In genomic region chr7:99534901-99535735, GRCm38 (mm10) we compare ENCODE assay signal across 8 mouse cellular contexts. TPM values are rescaled to one million over a fixed set of nuclear protein-coding genes. Genes with fewer than 3 reads are reported as not detected.
DNase-seq lines count a peak whose midpoint lies in the region; ATAC-seq and TF ChIP-seq lines count a peak whose summit lies in the region.

Gene Arrb1, plus strand, starts transcription at chr7:99535466.

- no peaks in the 10 kb centered on the region for H3K36me3 ChIP-seq in hindbrain, embryonic 16.5 days (ENCODE audit: control insufficient read depth, insufficient read depth, low read length)
- peaks cover 39% of the 10 kb centered on the region for H3K36me3 ChIP-seq in megakaryocyte, embryonic 14.5 days (replicated peaks; ENCODE audit: low read length)

- under 1% methylated on average over 65 of the region's 68 CpGs for WGBS in hindbrain, embryonic 16.5 days

- ATAC-seq in hindbrain, embryonic 16.5 days = peak; percentile 81

- DNase-seq in adipocyte (ENCODE audit: low spot score) = peak; percentile 57
- DNase-seq in cerebellum, postnatal 4 days (ENCODE audit: low spot score in 2 of 2) = peak; percentile 66 to 86
- DNase-seq in gastrocnemius, adult 2 months = peak; percentile 90
- peak; percentile 70 to 84 for DNase-seq in left cerebral cortex, adult 8-10 months (ENCODE audit: low spot score in 2 of 2)
- DNase-seq in right cerebral cortex, adult 2 months (ENCODE audit: low spot score in 2 of 2) = peak; percentile 78 to 85
- peak; percentile 72 for DNase-seq in urinary bladder, postnatal 25 days (ENCODE audit: low spot score)

- TF ChIP-seq CTCF in gastrocnemius, adult 2 months (IDR thresholded peaks at IDR 0.05) = peak; percentile 68

- peak within 1 kb of the TSS; percentile 88 for H3K9ac ChIP-seq in hindbrain, embryonic 16.5 days (ENCODE audit: low read depth, low read length)

- H3K9me3 ChIP-seq in hindbrain, embryonic 16.5 days (ENCODE audit: control insufficient read depth, low read length) = no peaks in the 10 kb centered on the region
- no peaks in the 10 kb centered on the region for H3K9me3 ChIP-seq in megakaryocyte, embryonic 14.5 days

- peak within 1 kb of the TSS; percentile 93 for H3K4me3 ChIP-seq in gastrocnemius, adult 2 months
- peak within 1 kb of the TSS; percentile 65 for H3K4me3 ChIP-seq in hindbrain, embryonic 16.5 days (ENCODE audit: low read length)
- peak within 1 kb of the TSS; percentile 93 for H3K4me3 ChIP-seq in megakaryocyte, embryonic 14.5 days (replicated peaks)

- H3K27ac ChIP-seq in gastrocnemius, adult 2 months = peak within 1 kb of the TSS; percentile 94
- H3K27ac ChIP-seq in hindbrain, embryonic 16.5 days (ENCODE audit: low read depth, low read length) = peak within 1 kb of the TSS; percentile 92

- intact Hi-C loops in gastrocnemius, adult 2 months (cut with DNase I) = no loop called here

- H3K4me2 ChIP-seq in hindbrain, embryonic 16.5 days (ENCODE audit: low read length) = peak within 1 kb of the TSS; percentile 81

- H3K27me3 ChIP-seq in hindbrain, embryonic 16.5 days (replicated peaks; ENCODE audit: control insufficient read depth, insufficient read depth, low read length) = no peaks in the 10 kb centered on the region
- H3K27me3 ChIP-seq in megakaryocyte, embryonic 14.5 days (replicated peaks) = no peaks in the 10 kb centered on the region

- H3K4me1 ChIP-seq in hindbrain, embryonic 16.5 days (ENCODE audit: control insufficient read depth, insufficient read depth, low read depth, low read length) = peaks cover 45% of the 10 kb centered on the region
- peaks cover 94% of the 10 kb centered on the region for H3K4me1 ChIP-seq in megakaryocyte, embryonic 14.5 days

RNA-seq across cellular contexts. Expression of gene Arrb1, which starts in this region (rescaled TPM):
- 10 to 100 TPM in 1 of 2 experiments, 1 to 10 TPM in 1; 6.9 to 10.8 TPM for total RNA-seq in gastrocnemius, adult 2 months (2021)
- polyA plus RNA-seq in hindbrain, embryonic 16.5 days (2015; fragmentation: Nextera tagmentation; extraction: Ambion mirVana) = 17.4 and 19.8 TPM in 2 replicates
- 100 to 1,000 TPM; 168 to 199 (median 184) TPM for total RNA-seq in left cerebral cortex, adult 8-10 months (2022)
- 11.2 and 43.4 TPM in 2 replicates for polyA plus RNA-seq in megakaryocyte, embryonic 14.5 days (2012; ENCODE audit: insufficient read depth, low replicate concordance)

Comparison
In these comparisons a context has a peak if more than half of its experiments do, and no peak if none do; other contexts are left out.
1. Peak in every context shown above with its lines: DNase-seq, ATAC-seq, H3K4me3 ChIP-seq and H3K27ac ChIP-seq.
2. RNA of gene Arrb1 (total RNA-seq): 168 to 199 TPM in left cerebral cortex, adult 8-10 months; 6.9 to 10.8 TPM in gastrocnemius, adult 2 months; every median in the first group is over 10 times any median in the second.